Mouse (Mus musculus) heart, adult 2 months (tissue): ENCODE data around the gene Src. TPM values are rescaled to one million over a fixed set of nuclear protein-coding genes. Genes with fewer than 3 reads are reported as not detected.

ENCODE experiments used
- DNase-seq, 2 experiments: peaks; one replicate each; pipeline ENCODE4 v3.0.0; 2021
- H3K27ac ChIP-seq: fragments of 200-600 bp; 2 replicates; pipeline ENCODE4 v1.8.1; 2022
- H3K27me3 ChIP-seq: fragments of 200-500 bp; 2 replicates; pipeline ENCODE4 v1.6.1; 2012; ENCODE audit warnings: mild to moderate bottlenecking, low read length, inconsistent platforms, mixed read lengths; ENCODE audit not compliant: control insufficient read depth, insufficient read depth
- H3K36me3 ChIP-seq: fragments of 200-500 bp; 2 replicates; pipeline ENCODE4 v1.6.1; 2012; ENCODE audit warnings: low read length, inconsistent platforms; ENCODE audit not compliant: control insufficient read depth, insufficient read depth
- H3K4me1 ChIP-seq: fragments of 200-500 bp; 2 replicates; pipeline ENCODE4 v1.6.1; 2011; ENCODE audit warnings: low read length; ENCODE audit not compliant: control insufficient read depth, insufficient read depth
- H3K4me3 ChIP-seq: fragments of 200-600 bp; 2 replicates; pipeline ENCODE4 v1.8.1; 2022
- H3K79me2 ChIP-seq: fragments of 200-500 bp; replicated peaks from 2 replicates; pipeline ENCODE4 v1.6.1; 2012; ENCODE audit warnings: mild to moderate bottlenecking, inconsistent platforms, low read length, moderate library complexity, mixed read lengths; ENCODE audit not compliant: control insufficient read depth, insufficient read depth
- H3K9ac ChIP-seq: fragments of 200-500 bp; 2 replicates; pipeline ENCODE4 v1.6.1; 2012; ENCODE audit warnings: low read depth, mild to moderate bottlenecking, control low read depth, inconsistent platforms, low read length, mixed read lengths
- CTCF ChIP-seq: fragments of 200-600 bp; IDR thresholded peaks from 2 replicates; pipeline ENCODE4 v1.8.1; 2022; ENCODE audit warnings: antibody characterized with exemption, mild to moderate bottlenecking, moderate library complexity
- EP300 ChIP-seq: fragments of 200-500 bp; IDR thresholded peaks from 2 replicates; pipeline ENCODE4 v1.6.1; 2011; ENCODE audit warnings: low read depth, low read length, control low read depth; ENCODE audit not compliant: insufficient read depth
- POLR2A ChIP-seq: fragments of 200-500 bp; IDR thresholded peaks from 2 replicates; pipeline ENCODE4 v1.6.1; 2011; ENCODE audit warnings: mild to moderate bottlenecking, low read depth, low read length, control low read depth; ENCODE audit not compliant: insufficient read depth
- WGBS: fragments of 180-500 bp; shearing (Covaris S2); methylation state at CpG from one replicate; pipeline ENCODE4 v1.1.7; 2018; 5-methylcytosine and 5-hydroxymethylcytosine counted together
- intact Hi-C: fragments of 180-260 bp; cut with DNase I; formaldehyde crosslinking; loops from one replicate; pipeline ENCODE4 v1.15.1; 2025
- polyA plus RNA-seq: library from polyadenylated mRNA; depleted of rRNA; stranded (reverse); fragments of >200 nt; gene quantifications from 2 replicates; pipeline ENCODE4 v1.2.3, GENCODE M21; 2012
- total RNA-seq, 2 experiments: library from RNA; stranded (reverse); gene quantifications; 2 replicates each; pipeline ENCODE4 v1.2.3; 2021

Src gene
- total and polyA plus RNA-seq, 3 experiments: 4.0 to 5.8 (median 4.1) TPM

DNA sequence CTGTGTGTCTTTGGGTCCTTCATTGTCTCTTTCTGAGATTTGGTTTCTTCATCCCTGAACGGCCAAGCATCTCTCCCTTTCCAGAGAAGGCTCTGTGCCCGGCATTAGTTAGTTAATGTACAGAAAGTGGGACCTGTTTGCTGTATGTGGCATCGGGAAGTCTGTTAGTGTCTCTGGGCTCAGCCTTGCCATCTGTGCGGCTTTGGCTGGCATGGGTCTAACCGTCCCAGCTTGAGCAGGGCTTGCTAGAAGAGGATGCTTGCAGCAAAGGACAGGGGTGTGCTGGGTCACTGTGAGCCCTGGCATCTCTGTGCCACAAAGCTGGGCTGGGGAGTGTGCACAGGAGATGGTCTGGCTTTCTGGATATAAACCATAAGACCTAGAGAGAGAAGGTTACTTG is 8.9 kb downstream of the Src start:
- peaks cover 4% of the 10 kb centered on the region; the same call in 1 of the 2 replicates for H3K4me1 ChIP-seq

GRCm38 (mm10) chr2:157428351-157429139 is 10.3 kb downstream of the Src start:
- TF ChIP-seq POLR2A (no peak), CTCF (no peak), EP300 (no peak)
- H3K4me3 ChIP-seq: no peak overlapping the region
- no peak overlapping the region for H3K27ac ChIP-seq
- no peak overlapping the region for H3K9ac ChIP-seq
- peak in 1 of 2 experiments; percentile 19 for DNase-seq
- no peaks in the 10 kb centered on the region for H3K79me2 ChIP-seq
- intact Hi-C loops: no loop called here
- H3K4me1 ChIP-seq: 0 out of 2 replicates have a peak, but pooled peaks cover 2% of the 10 kb centered on the region
- no peaks in the 10 kb centered on the region for H3K36me3 ChIP-seq
- 55% methylated on average over 13 of the region's 13 CpGs for WGBS
- no peaks in the 10 kb centered on the region for H3K27me3 ChIP-seq

More for the DNA sequence above, 8.9 kb downstream of the Src start:
- DNase-seq: no peak
- WGBS: 89% methylated on average over 5 of the region's 5 CpGs
- H3K36me3 ChIP-seq: no peaks in the 10 kb centered on the region
- no peaks in the 10 kb centered on the region for H3K79me2 ChIP-seq
- H3K27ac ChIP-seq: no peak overlapping the region
- no peak overlapping the region for H3K9ac ChIP-seq
- no peak for TF ChIP-seq CTCF
- no peak for TF ChIP-seq EP300
- no peak for TF ChIP-seq POLR2A
- intact Hi-C loops: no loop called here
- no peaks in the 10 kb centered on the region for H3K27me3 ChIP-seq
- no peak overlapping the region for H3K4me3 ChIP-seq

- no peak overlapping the region for H3K9ac ChIP-seq
- no peak for TF ChIP-seq CTCF
- TF ChIP-seq EP300: no peak
- no peak for TF ChIP-seq POLR2A
- H3K79me2 ChIP-seq: no peaks in the 10 kb centered on the region
- H3K4me3 ChIP-seq: no peak overlapping the region
- no peak overlapping the region for H3K27ac ChIP-seq
- 81% methylated on average over 7 of the region's 7 CpGs for WGBS
- no peaks in the 10 kb centered on the region for H3K27me3 ChIP-seq
- 0 out of 2 replicates have a peak, but pooled peaks cover 2% of the 10 kb centered on the region for H3K4me1 ChIP-seq
- intact Hi-C loops: no loop called here
- no peaks in the 10 kb centered on the region for H3K36me3 ChIP-seq
- DNase-seq: no peak
Observed at GRCm38 (mm10) chr2:157429735-157430134, 11.5 kb downstream of the Src start.

- H3K9ac ChIP-seq: no peak overlapping the region
- H3K4me3 ChIP-seq: no peak overlapping the region
- no peaks in the 10 kb centered on the region for H3K79me2 ChIP-seq
- no peaks in the 10 kb centered on the region for H3K27me3 ChIP-seq
- DNase-seq: no peak
- no peaks in the 10 kb centered on the region for H3K36me3 ChIP-seq
- H3K4me1 ChIP-seq: 0 out of 2 replicates have a peak, but pooled peaks cover 2% of the 10 kb centered on the region
- no peak overlapping the region for H3K27ac ChIP-seq
- 79% methylated on average over 4 of the region's 4 CpGs for WGBS
- no peak for TF ChIP-seq EP300
- no peak for TF ChIP-seq CTCF
- no peak for TF ChIP-seq POLR2A
- intact Hi-C loops: no loop called here
Observed at GRCm38 (mm10) chr2:157430667-157431429, 12.6 kb downstream of the Src start.

DNA sequence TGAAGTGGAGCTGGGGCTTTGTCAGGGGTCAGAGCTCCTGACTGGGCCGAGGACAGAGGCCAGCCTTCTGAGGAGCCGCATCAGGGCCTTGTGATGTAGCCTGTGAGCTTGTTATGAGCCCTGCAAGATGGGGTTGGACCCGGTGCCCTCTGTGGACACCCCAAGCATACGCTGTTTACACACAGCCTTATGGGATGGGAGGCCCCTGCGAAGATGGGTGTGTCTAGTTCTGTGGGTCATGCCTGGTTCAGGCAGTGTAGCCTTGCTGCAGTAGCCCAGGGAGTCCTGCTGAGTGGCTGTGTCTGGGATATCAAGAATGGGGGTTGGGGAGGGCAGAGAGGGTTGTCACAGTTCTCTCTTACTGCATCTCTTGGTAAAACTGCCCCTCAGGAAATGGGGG is 13.7 kb downstream of the Src start:
- H3K4me1 ChIP-seq: 0 out of 2 replicates have a peak, but pooled peaks cover 2% of the 10 kb centered on the region
- TF ChIP-seq CTCF: no peak
- TF ChIP-seq POLR2A: no peak
- no peak for TF ChIP-seq EP300
- H3K36me3 ChIP-seq: no peaks in the 10 kb centered on the region
- no peak overlapping the region for H3K9ac ChIP-seq
- WGBS: 87% methylated on average over 5 of the region's 5 CpGs
- no peak overlapping the region for H3K4me3 ChIP-seq
- intact Hi-C loops: no loop called here
- no peaks in the 10 kb centered on the region for H3K79me2 ChIP-seq
- DNase-seq: no peak
- no peak overlapping the region for H3K27ac ChIP-seq
- no peaks in the 10 kb centered on the region for H3K27me3 ChIP-seq
